Mouse (Mus musculus) lung, adult 2 months (tissue): Measurements from ENCODE around the gene Gm45711. TPM values are rescaled to one million over a fixed set of nuclear protein-coding genes. Genes with fewer than 3 reads are reported as not detected.
A peak's percentile ranks its signal among the peaks of the same experiment; 100 is the strongest.
"Not testable (repeated sequence)": the region's sequence is repeated elsewhere in the genome, so short reads cannot be mapped to it uniquely, and the experiment has no call there.

Experiments
- DNase-seq: peaks from one replicate; pipeline ENCODE4 v3.0.0; 2022
- H3K4me1 ChIP-seq: fragments of 200-500 bp; 2 replicates; pipeline ENCODE4 v1.6.1; 2011; ENCODE audit warnings: low read length; ENCODE audit not compliant: control insufficient read depth, insufficient read depth
- H3K4me3 ChIP-seq: fragments of 200-500 bp; replicated peaks from 2 replicates; pipeline ENCODE3; 2011; ENCODE audit warnings: low read depth, mild to moderate bottlenecking, control low read depth, low read length; ENCODE audit errors: extremely low read depth
- CTCF ChIP-seq: fragments of 200-500 bp; IDR thresholded peaks from 2 replicates; pipeline ENCODE4 v1.5.1; 2011; ENCODE audit warnings: mild to moderate bottlenecking, low read length, control low read depth; ENCODE audit not compliant: insufficient read depth
- POLR2A ChIP-seq: fragments of 200-500 bp; IDR thresholded peaks from 2 replicates; pipeline ENCODE4 v1.6.1; 2011; ENCODE audit warnings: low read depth, mild to moderate bottlenecking, control low read depth, low read length, borderline replicate concordance; ENCODE audit errors: extremely low read depth
- WGBS: fragments of 180-500 bp; shearing (Covaris S2); methylation state at CpG from one replicate; pipeline ENCODE4 v1.1.7; 2018; 5-methylcytosine and 5-hydroxymethylcytosine counted together
- polyA plus RNA-seq: library from polyadenylated mRNA; depleted of rRNA; stranded (reverse); fragments of >200 nt; gene quantifications from 2 replicates; pipeline ENCODE4 v1.2.3, GENCODE M21; 2012

The Gm45711 gene
- polyA plus RNA-seq, 1 experiment, result not detected

DNA sequence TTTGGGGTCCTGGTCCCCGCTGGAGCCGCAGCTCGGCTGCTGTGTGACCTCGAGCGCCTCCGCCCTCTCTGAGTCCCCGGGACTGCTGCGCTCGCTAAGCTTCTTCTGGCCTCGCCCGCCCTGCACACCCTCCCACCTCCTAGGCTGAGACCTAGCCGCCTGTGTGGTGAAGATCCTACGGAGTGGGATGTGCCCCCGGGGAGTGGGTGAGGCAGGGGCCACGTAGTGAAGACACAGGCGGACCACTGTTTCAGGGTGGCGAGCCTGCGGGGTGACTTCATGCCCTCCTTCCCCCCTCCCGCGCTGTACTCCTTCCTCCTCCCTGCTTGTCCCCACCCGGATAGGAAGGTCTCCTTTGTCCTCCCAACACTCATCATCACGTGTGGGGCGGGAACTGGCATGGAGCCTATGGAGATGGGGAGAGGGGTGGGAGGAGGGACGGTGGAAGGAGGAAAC is 31.3 kb upstream of the Gm45711 start:
- peak; percentile 63 for DNase-seq
- TF ChIP-seq POLR2A (peak; percentile 85; the same call in 1 of the 2 replicates), CTCF (no peak)
- Histone ChIP-seq H3K4me3 (peak overlapping the region; percentile 64), H3K4me1 (no peaks in the 10 kb centered on the region; the same call in none of the 2 replicates)
- WGBS, result 2% methylated on average over 24 of the region's 24 CpGs

DNA sequence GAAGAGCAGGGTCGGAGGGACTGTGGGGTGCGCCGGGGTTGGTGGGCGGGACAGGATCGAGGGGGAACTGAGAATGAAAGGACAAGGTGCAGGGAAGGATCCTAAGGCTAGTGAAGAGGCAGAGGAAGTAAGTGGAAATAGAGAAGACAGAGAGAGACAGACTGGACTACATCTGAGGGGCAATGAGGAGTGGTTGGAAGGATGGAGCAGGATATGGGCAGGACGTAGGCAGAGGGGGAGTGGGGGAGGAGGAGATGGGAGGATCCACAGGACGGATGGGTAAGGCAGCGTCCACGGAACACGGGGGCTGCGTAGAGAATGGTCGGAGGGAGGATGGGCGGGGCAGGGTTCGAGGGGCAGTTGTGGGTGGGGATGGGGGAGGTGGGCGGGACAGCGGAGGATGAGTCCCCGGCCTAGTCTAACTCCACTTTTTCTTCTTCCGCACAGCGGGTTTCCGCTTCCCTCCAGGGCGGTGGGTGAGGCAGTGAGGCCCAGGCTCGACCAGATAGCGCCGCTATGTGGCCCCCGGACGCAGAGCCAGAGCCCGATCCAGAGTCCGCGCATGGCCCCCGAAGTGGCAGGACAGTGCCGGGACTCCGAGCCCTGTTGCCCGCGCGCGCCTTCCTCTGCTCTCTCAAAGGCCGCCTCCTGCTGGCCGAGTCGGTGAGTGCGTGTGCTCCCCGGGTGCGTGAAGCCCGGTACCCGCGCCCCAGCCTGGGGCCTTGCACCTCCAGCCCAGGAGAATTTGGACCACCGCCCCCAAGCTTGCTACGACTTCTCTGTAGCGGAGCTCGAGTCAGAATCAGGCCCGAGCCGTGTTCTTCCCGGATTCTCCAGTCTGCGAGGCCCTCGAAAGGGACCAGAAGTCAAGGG is 30.6 kb upstream of the Gm45711 start:
- WGBS, result under 1% methylated on average over 52 of the region's 54 CpGs
- peak; percentile 70; the same call in 1 of the 2 replicates for TF ChIP-seq POLR2A
- no peak for TF ChIP-seq CTCF
- Histone ChIP-seq H3K4me3 (peak overlapping the region; percentile 64), H3K4me1 (no peaks in the 10 kb centered on the region; the same call in none of the 2 replicates)
- DNase-seq, result peak; percentile 65

DNA sequence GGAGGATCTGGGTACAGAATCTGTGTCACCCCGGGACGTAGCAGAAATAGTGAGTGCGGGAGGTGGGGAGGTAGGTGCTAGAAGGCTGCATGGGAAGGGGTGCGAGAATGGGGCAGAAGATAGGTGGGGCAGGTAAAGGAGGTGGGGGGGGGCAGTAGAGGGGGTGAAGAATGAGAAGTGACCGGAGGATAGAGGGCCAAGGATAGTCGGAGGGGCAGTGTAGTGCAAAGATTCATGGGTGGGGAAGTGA is 30.0 kb upstream of the Gm45711 start:
- Histone ChIP-seq H3K4me1 (no peaks in the 10 kb centered on the region; the same call in none of the 2 replicates), H3K4me3 (peak overlapping the region; percentile 64)
- 1% methylated on average over 6 of the region's 6 CpGs for WGBS
- peak; percentile 17 for DNase-seq
- TF ChIP-seq CTCF (no peak), POLR2A (no peak)

DNA sequence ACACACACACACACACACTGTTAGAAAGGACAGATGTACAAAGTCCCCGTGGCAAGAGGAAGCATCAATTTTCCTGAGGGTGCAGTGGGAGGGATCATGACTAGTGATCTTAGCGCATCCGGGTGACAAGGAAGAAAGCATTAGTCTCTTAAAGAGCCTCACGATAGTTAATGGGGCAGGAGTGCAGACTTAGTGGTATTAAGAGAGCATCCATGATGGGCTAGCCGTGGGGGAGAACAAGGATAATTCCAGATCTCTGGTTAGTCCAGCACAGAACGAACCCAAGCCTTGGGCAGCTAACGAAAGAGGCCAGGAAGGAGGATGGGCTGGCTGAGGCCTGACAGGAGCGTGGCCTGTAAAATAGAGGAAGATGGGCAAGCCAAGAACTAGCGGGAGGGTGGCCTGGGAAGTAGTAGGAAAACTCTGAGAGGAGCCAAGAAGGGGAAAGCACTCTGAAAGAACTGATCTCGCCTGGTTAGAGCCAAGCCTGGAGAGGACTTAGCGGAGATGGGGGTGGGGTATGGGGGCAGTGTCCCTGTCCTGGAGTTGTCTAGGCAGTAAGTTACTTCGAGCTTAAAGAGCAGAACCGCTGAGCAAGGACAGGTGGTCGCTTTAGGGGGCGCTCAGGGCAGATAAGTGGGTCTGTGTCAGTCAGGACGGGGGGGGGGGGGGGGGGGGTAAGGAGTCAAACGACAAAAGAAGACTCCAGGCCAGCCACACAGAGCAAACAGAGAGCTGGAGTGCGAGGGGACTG is 29.5 kb upstream of the Gm45711 start, which contains the start of gene Cmtm3:
Cmtm3 (plus strand) TSS at position 182 of the 754 bp plus-strand sequence.
- no peaks in the 10 kb centered on the region; the same call in none of the 2 replicates for H3K4me1 ChIP-seq
- DNase-seq, result peak; percentile 17
- TF ChIP-seq CTCF (no peak), POLR2A (no peak)
- 14% methylated on average over 17 of the region's 18 CpGs for WGBS
- H3K4me3 ChIP-seq, result peak within 1 kb of the TSS; percentile 64

DNA sequence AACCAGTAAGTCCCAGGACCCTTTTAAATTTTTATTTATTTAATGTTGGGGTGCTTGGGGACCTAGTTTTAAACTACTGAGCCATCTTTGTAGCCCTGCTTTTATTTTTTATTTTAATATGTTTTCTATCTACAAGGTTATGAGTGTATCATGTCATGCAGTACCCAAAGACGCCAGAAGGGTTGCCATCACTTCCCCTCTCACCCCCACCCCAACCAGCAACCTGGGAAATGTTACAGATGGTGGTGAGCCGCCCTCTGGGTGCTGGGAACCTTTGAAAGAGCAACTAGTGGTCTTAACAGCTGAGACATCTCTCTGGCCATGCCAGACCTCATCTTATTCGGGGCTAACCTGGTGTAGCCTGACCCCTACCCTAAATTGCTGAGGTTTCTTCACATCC is 28.0 kb upstream of the Gm45711 start:
- TF ChIP-seq CTCF, result no peak
- Histone ChIP-seq H3K4me1 (peaks cover 2% of the 10 kb centered on the region), H3K4me3 (no peak overlapping the region)
- 60% methylated on average over 3 of the region's 3 CpGs for WGBS
- no peak for DNase-seq

DNA sequence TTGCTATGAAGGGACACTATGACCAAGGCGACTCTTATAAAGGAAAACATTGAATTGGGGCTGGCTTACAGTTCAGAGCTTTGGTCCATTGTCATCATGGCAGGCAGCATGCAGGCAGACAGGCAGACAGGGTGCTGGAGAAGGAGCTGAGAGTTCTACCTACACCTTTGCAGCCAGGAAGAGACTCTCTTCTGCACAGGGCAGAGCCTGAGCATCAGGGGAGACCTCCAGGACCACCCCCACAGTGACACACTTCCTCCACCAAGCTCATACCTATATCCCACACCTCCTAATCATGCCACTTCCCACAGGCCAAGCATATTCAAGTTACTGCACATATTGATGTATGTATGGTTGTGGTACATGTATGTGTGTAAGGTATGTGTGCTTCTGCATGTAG is 26.9 kb upstream of the Gm45711 start:
- TF ChIP-seq CTCF (no peak), POLR2A (no peak)
- H3K4me1 ChIP-seq, result peaks cover 2% of the 10 kb centered on the region
- H3K4me3 ChIP-seq, result no peak overlapping the region
- no peak for DNase-seq
- 85% methylated on average over 1 of the region's 1 CpGs for WGBS

DNA sequence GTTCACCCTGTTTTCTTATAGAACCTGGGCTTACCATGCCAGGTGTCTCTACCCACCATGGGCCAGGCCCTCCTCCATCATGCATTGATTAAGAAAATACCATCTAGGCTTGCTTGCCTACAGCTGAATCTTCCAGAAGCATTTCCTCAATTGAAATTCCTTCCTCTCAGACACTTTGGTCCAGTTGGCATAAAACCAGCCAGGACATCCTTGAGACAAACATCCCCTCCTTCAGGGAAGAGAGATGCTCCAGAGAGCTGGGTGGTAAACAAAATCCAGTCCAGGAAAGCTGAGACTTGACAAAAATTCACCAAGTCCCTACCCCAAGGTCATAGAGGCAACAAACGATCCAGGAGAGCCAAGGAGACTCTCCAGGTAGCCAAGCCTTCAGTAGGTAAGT is 24.3 kb upstream of the Gm45711 start:
- TF ChIP-seq POLR2A (no peak), CTCF (no peak)
- peak; percentile 13 for DNase-seq
- H3K4me3 ChIP-seq, result no peak overlapping the region
- peaks cover 2% of the 10 kb centered on the region for H3K4me1 ChIP-seq
- WGBS, result 41% methylated on average over 1 of the region's 1 CpGs

DNA sequence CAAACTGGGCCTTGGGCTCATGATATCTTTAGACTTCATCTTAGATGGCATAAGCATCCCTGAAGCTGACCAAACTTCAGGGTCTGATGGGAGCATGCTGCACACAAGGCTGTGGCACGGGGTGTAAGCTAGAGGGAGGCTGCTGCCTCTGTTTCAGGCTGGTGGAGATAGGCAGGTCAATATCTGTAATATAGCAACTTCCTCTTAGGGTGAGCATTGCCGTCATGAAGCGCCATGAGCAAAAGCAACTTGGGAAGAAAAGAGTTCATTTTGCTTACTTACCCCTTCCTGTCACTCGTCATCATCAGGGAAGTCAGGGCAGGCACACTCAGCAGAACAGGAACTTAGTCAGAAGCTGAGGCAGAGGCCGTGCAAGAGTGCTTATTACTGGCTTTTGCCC is 23.9 kb upstream of the Gm45711 start:
- no peak for DNase-seq
- TF ChIP-seq POLR2A (no peak), CTCF (no peak)
- Histone ChIP-seq H3K4me3 (no peak overlapping the region), H3K4me1 (peaks cover 2% of the 10 kb centered on the region; the same call in 1 of the 2 replicates)
- 30% methylated on average over 5 of the region's 5 CpGs for WGBS

DNA sequence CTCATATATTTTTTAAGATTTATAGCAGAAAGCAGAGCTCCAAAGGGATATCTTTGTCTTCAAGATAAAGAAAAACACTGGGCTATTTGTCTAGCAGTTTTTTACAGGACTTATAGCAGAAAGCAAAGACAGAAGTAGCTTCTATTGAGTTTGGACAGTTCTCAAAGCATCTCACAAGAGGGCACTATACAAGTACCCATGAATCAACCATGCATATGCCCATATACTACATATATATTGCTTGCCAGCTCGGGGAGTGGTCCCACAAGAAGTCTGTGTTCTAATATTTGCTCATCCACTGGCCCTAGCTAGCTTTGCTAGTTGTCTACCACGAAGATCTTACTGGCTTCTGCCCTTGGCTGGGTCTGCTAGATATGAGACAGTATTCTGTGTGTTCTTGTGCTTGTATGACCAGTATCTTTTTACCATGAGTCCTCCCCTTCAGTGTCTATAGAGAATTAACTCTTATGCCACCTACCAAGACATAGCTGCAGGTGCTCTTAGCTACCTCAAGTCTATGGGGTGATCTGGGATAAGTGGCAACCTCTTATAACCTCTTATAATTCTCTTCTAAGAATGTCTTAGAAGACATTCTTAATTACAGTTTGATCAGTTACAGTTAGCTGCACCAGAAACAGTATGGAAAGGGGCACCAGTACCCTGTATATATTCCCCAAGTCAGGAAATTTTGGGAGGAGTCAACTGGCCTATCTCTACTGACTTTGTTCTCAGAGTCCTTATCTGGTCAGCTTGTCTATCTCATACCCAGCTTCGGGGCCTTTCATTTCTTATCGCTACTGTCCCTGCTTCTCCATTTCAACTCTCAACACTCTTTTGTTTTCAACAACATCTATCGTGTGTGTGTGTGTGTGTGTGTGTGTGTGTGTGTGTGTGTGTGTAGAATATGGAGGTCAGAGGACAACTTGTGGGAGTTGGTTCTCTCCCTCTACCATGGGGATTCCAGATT is 23.1 kb upstream of the Gm45711 start:
- TF ChIP-seq CTCF (no peak), POLR2A (no peak)
- Histone ChIP-seq H3K4me1 (peaks cover 2% of the 10 kb centered on the region; the same call in 1 of the 2 replicates), H3K4me3 (no peak overlapping the region)
- WGBS, result 65% methylated on average over 5 of the region's 5 CpGs
- DNase-seq, result no peak

DNA sequence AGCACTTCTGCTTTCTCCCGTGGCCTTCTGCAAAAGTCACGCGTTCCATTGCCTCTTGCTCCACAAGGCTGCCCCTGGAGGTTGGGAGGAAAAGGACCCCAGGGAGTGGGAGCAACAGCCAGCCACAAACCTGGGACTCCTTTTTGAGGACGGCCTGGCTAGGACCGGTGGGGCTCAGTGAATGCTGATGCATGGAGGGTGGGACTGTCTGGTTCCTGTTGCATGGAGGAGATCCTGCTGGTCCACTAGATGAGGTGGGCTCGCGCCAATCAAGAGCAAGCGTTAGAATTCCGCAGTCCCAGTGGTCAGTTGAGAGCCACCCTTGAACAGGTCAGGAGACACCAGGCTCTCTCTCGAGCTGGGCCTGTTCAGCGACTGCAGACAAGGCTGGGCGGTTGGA is 12.0 kb upstream of the Gm45711 start, which contains the start of gene Cmtm2b:
Cmtm2b (plus strand) TSS at position 301 of the 400 bp plus-strand sequence.
- 88% methylated on average over 11 of the region's 12 CpGs for WGBS
- H3K4me1 ChIP-seq, DNase-seq, H3K4me3 ChIP-seq: not testable (repeated sequence)

DNA sequence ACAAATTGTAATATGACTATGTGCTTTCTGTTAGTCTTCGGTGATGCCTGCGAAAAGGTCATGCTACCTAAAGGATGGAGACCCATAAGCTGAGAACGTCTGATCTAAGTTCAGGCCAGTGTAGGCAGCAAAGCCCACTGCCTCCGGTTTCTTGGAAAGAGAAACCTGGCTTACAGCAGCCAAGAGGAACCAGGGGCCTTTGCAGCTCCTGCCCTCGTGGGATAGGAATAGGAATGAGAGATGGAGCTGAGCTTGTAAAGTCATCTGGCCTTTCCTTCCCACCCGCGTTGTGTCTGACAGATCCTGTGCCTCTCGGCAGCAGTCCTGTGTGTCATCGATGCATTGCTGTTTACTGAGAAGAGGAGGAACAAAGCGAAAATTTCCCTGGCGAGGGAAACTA is 11.4 kb upstream of the Gm45711 start, which contains the start of gene Gm11020:
Gm11020 (plus strand) TSS at position 301 of the 400 bp plus-strand sequence.
- WGBS, result 84% methylated on average over 11 of the region's 11 CpGs
- DNase-seq, H3K4me1 ChIP-seq, H3K4me3 ChIP-seq: not testable (repeated sequence)
